Mouse (Mus musculus) c-Kit-negative CD71-positive TER-119-positive erythroid progenitor cells, embryonic 14.5 days (primary cell): ENCODE data around the gene Caprin2.
"Not testable (repeated sequence)": the region's sequence is repeated elsewhere in the genome, so short reads cannot be mapped to it uniquely, and the experiment has no call there.

ENCODE experiments used
- DNase-seq: peaks from one replicate; pipeline ENCODE4 v3.0.0-alpha.2; 2013; ENCODE audit warnings: low read depth, low spot score

Caprin2 gene

GRCm38 (mm10) chr6:148895773-148896506 lies at the start of gene Caprin2:
Caprin2 (minus strand) TSS chr6:148896237.
- peak; percentile 79 for DNase-seq

DNA sequence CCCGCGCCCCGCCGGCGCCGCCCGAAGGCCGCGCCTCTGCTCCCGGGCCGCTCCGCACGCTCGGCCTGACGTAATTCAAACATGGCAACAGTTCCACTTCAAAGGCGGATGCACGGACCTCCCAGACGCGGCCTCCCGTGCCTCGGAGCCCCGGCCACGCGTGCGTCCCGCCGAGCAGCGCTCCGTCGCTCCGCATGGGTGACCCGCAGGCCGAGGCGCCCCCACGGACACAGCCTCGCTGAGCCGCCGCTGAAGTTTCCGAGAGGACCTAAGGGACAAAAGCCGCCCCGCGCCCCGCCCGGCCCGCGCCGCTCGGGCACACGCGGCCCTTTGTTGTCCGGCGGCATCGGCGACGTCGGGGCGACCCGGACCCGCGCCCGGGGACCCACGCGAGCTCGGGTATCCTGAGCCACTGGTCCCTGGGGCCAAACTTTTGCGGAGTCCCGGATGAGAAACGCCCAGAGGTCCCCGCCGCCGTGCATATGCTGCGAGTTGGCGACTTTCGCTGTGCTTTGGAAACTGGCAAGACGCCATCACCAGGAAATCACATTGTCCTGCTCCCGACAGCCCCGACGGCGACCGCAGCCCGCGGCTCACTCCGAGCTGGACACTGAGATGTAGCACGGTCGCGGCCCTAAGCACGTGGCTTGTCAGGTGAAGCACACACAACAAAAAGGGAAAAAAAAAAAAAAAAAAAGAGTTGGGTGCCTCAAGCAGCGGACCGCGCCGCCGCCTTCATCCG lies 48.9 kb upstream of the Caprin2 start:
- DNase-seq = peak; percentile 49

GRCm38 (mm10) chr6:148944344-148944766 lies 48.3 kb upstream of the Caprin2 start:
- DNase-seq = no peak

- DNase-seq = no peak
Measured at GRCm38 (mm10) chr6:148943695-148944094, 47.7 kb upstream of the Caprin2 start.

DNA sequence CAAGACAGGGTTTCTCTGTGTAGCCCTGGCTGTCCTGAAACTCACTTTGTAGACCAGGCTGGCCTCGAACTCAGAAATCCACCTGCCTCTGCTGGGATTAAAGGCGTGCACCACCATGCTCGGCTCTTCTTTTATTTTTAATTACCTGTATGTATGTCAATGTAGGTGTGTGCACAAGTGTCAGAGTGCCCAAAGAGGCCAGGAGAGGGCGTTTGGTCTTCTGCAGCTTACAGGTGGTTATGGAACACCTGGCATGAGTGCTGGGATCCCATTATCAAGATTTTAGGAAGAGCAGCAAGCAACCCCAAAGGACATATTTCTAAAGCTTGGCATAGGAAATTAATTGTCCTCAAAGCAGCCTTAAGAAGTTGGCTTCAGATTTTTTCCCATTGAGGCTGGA lies 46.4 kb upstream of the Caprin2 start:
- DNase-seq = no peak

DNA sequence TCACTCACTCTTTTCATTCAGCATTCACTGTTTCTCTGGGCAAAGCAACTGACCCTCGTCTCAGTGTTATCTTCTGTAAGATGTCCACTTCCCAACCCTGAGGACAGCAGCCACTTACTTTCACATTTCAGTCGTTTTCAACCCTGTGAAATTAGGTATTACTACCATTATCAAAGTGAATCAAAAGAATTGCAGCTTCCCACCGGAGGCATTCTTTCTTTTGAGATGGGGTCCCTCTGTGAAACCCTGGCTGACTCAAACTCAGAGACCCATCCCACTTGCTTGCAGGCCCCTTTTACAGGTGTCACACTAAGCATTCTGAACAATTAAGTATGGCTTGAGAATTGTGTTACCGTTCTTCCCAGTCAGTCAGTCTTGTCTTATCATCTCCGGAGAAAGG lies 45.8 kb upstream of the Caprin2 start:
- DNase-seq = no peak

GRCm38 (mm10) chr6:148940383-148940782 lies 44.3 kb upstream of the Caprin2 start:
- not testable (repeated sequence) for DNase-seq

DNA sequence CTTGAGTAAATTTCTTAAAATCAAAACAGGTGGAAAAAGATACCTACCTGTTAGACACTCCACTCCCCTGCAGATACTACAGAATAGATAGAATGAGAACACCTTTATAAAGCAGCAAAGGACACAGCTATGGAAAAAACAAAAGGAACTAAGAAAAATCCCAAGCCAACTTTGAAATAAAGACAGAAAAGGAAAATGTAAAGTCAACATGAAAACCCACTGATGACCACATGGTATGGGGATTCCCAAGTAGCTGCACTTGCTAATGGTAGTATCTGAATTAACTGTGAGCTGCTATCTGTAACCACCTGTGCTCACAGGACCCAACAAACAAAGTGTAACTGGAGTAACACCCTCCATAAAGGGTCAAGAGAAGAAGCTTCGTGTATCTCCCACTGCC lies 41.7 kb upstream of the Caprin2 start:
- no peak for DNase-seq

- DNase-seq = no peak
Measured at GRCm38 (mm10) chr6:148934961-148935590, 39.0 kb upstream of the Caprin2 start.

DNA sequence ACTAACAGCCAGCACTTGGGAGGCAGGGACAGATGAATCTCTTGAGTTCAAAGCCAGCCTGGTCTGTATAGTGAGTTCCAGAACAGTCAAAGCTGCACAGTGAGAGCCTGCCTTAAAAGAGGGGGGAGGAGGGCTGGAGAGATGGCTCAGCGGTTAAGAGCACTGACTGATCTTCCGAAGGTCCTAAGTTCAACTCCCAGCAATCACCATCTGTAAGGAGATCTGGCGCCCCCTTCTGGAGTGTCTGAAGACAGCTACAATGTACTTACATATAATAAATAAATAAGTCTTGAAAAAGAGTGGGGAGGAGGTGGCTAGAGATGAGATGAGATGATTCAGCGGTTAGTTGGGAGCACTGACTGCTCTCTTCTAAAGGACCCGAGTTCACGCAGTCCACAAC lies 35.2 kb upstream of the Caprin2 start:
- DNase-seq = peak; percentile 24

DNA sequence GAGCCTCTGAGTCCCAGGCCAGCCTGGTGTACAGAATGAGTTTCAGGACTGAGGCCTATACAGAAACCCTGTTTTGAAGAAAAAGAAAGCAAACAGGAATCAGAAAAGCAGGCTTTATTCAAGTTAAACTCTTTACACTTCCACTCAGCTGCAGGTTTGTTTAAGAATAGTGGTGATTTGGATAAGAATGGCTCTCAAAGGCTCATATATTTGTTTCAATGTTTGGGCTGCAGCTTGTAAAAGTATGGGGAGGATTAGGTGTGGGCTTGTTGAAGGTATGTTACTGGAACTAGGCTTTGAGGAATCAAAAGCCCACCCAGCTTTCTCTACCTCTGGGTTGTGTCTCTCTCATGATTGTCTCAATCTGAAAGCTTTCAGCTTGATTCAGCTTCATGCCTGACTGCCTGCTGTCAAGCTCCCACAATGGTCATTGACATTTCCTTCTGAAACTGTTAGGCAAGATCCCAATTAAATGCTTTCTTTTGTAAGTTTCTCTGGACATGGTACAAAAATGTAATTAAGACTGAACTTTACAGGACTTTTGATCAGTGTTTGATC lies 22.9 kb upstream of the Caprin2 start:
- DNase-seq = no peak

DNA sequence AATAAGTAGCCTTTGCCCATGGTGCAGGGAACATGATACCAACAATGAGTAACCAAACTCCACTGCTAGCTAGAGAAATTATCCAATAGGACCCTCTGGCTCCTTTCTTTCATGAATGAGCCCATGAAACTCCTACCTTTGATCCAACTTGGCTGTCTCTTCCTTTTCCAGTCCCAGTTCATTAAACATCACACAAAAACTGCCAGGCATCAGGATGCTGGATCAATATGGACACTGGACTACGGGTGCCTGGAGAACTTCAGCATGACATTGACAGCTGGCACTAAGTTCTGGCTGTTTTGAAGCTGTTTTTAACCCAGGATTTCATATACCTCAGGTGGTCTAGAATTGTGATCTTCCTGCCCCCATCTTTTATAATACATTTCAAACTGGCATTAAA lies 21.6 kb upstream of the Caprin2 start:
- DNase-seq = no peak

DNA sequence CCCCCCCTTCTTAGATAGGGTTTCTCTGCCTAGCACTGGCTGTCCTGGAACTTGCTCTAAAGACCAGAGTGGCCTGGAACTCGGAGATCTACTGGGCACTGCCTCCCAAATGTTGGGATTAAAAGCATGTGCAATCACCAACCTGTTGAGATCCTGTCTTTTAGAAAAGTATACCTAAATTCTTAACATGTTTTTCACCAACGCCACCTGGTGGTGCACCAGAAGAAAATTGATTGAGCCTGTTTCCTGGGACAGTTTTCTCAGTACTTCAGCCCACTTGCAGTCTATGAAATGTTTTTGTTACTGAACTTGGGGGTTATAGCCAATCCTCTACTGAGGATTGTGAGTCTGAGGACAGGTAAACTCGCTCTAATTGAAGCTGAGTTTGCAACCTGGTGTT lies 20.8 kb upstream of the Caprin2 start:
- DNase-seq = no peak

DNA sequence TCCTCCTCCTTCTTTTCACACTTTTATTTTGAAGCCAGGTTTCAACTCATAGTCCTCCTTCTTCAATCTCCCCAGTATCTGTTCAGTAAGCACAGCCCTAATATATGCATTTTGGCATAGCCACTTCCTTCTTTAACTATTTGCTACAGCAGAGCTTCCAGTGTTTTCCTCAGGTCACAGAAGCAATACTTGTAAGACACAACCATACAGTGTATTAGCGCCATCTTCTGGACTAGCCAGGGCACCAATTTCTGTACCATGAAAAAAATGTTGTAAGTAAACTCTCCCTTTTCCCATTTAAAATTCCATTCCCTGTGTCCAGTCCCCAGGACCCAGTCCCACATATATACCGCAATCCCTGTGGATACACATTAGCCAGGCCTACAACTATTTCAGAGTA lies 17.9 kb upstream of the Caprin2 start:
- peak; percentile 34 for DNase-seq

GRCm38 (mm10) chr6:148911906-148912305 lies 15.9 kb upstream of the Caprin2 start:
- not testable (repeated sequence) for DNase-seq

GRCm38 (mm10) chr6:148906958-148907357 lies 10.9 kb upstream of the Caprin2 start:
- no peak for DNase-seq

DNA sequence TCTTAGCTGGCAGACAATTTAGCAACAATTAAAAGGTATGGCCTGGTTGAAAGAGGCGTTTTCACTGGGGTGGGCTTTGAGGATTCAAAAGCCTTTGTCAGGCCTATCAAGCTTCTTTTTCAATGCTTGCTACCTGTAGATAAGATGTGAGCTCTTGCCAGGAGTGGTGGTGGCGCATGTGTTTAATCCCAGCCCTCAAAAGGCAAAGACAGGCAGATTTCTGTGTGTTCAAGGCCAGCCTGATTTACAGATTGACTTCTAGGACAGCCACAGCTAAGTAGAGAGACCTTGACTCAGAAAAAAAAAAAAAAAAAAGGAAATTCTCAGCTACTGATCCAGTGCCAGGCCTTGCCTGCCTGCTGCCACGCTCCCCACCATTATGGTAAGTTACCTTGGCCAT lies 6.7 kb upstream of the Caprin2 start:
- no peak for DNase-seq

GRCm38 (mm10) chr6:148896507-148896851 lies 442 bp upstream of the Caprin2 start:
- no peak for DNase-seq

- DNase-seq = no peak
Measured at GRCm38 (mm10) chr6:148894888-148895772, 907 bp downstream of the Caprin2 start.

DNA sequence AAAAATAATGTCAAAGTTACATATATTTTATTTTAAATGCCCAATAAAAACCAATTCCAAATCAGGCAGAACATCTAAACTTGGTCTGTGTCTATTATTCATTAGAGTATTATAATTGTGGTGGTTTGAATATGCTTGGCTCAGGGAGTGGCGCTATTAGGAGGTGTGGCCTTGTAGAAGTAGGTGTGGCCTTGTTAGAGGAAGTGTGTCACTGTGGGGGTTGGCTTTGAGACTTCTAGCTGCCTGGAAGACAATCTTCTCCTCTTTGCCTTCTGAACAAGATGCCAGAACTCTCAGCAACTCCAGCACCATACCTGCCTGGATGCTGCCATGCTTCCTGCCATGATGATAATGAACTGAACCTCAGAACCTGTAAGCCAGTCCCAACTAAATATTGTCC lies 22.1 kb downstream of the Caprin2 start:
- no peak for DNase-seq

GRCm38 (mm10) chr6:148845629-148846028 lies 50.4 kb downstream of the Caprin2 start:
- no peak for DNase-seq
